8 mouse cellular contexts compared by ENCODE assay signal in the genomic region with DNA sequence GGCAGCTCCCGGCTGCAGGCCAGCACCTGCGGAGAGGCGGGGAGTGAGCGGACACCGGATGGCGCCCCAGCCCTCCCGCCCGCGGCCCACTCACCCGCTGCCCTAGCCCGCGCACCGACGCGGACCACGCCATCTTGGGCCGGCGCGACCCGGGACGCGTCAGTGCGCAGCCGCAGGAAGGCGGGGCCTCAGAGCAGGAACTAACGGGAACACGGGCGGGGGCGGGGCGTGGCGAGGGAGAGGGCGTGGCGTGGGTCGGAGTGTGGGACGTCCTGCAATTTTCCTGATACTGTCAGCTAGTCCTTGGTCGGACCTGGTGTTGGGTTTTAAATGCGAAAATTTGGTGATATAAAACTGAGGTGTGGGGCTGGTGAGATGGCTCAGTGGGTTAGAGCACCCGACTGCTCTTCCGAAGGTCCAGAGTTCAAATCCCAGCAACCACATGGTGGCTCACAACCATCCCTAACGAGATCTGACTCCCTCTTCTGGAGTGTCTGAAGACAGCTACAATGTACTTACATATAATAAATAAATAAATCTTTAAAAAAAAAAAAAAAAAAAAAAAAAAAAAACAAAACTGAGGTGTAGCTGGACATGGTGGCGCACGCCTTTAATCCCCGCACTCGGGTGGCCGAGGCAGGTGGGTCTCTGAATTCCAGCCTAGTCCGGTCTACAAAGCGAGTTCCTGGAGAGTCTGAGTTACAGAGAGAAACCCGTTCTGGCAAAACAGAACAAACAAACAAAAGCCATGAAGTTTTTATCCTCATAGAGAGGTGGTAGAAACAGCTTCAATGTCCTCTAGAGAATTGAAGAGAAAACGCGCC. TPM values are rescaled to one million over a fixed set of nuclear protein-coding genes. Genes with fewer than 3 reads are reported as not detected.
DNase-seq lines count a peak whose midpoint lies in the region; ATAC-seq and TF ChIP-seq lines count a peak whose summit lies in the region.

No protein-coding gene starts in this region.

- H3K9me3 ChIP-seq in forebrain, postnatal 0 days (ENCODE audit: low read length): no peaks in the 10 kb centered on the region
- H3K9me3 ChIP-seq in lung, embryonic 15.5 days: no peaks in the 10 kb centered on the region

- peak; percentile 98 for ATAC-seq in forebrain, postnatal 0 days
- peak; percentile 88 to 91 for ATAC-seq in hematopoietic stem cell, adult 5-6 weeks (replicated peaks in 1 of 2; ENCODE audit: insufficient read depth in 1 of 2, low FRiP score in 2 of 2, low TSS enrichment in 1 of 2, low read depth in 1 of 2, poor library complexity in 2 of 2, severe bottlenecking in 2 of 2)
- peak; percentile 96 for ATAC-seq in lung, embryonic 15.5 days (ENCODE audit: borderline replicate concordance, extremely low read depth, low FRiP score, low TSS enrichment)

- peaks cover 28% of the 10 kb centered on the region for H3K36me3 ChIP-seq in forebrain, postnatal 0 days (ENCODE audit: insufficient read depth)
- H3K36me3 ChIP-seq in lung, embryonic 15.5 days: peaks cover 17% of the 10 kb centered on the region

- H3K27ac ChIP-seq in forebrain, postnatal 0 days (ENCODE audit: low read depth, low read length): peak overlapping the region; percentile 70
- H3K27ac ChIP-seq in lung, embryonic 15.5 days: peak overlapping the region; percentile 68
- no peak overlapping the region for H3K27ac ChIP-seq in olfactory bulb, adult 2 months (ENCODE audit: insufficient read depth, low read depth, low read length)

- peak overlapping the region; percentile 81 for H3K4me2 ChIP-seq in forebrain, postnatal 0 days (ENCODE audit: low read depth)
- H3K4me2 ChIP-seq in lung, embryonic 15.5 days: peak overlapping the region; percentile 72

- H3K4me3 ChIP-seq in forebrain, postnatal 0 days (ENCODE audit: low read depth, low read length): peak overlapping the region; percentile 97
- H3K4me3 ChIP-seq in lung, embryonic 15.5 days: peak overlapping the region; percentile 87
- peak overlapping the region; percentile 91 for H3K4me3 ChIP-seq in olfactory bulb, adult 2 months (ENCODE audit: insufficient read depth, low read depth, low read length)

- peak; percentile 96 for DNase-seq in MN1 (ENCODE audit: low spot score)
- peak; percentile 84 for DNase-seq in cerebellum, adult 8-10 months
- peak; percentile 93 for DNase-seq in forebrain, postnatal 0 days
- peak; percentile 50 for DNase-seq in layer of hippocampus, adult 9-10 months (ENCODE audit: low spot score)
- DNase-seq in thymus, adult 18-20 months: peak; percentile 76

- 19% methylated on average over 49 of the region's 50 CpGs for WGBS in forebrain, postnatal 0 days
- WGBS in lung, embryonic 15.5 days: 15% methylated on average over 47 of the region's 50 CpGs
- WGBS in olfactory bulb, adult 2 months: 18% methylated on average over 49 of the region's 50 CpGs

- peak overlapping the region; percentile 91 for H3K9ac ChIP-seq in forebrain, postnatal 0 days
- peak overlapping the region; percentile 88 for H3K9ac ChIP-seq in lung, embryonic 15.5 days

- no peak for TF ChIP-seq CTCF in forebrain, postnatal 0 days (IDR thresholded peaks at IDR 0.05; ENCODE audit: low read depth)
- no peak for TF ChIP-seq CTCF in olfactory bulb, adult 2 months (IDR thresholded peaks at IDR 0.05; ENCODE audit: insufficient read depth, low read depth, low read length)

- peaks cover 6% of the 10 kb centered on the region; the same call in 1 of the 2 replicates for H3K4me1 ChIP-seq in forebrain, postnatal 0 days (ENCODE audit: insufficient read depth)
- peaks cover 14% of the 10 kb centered on the region for H3K4me1 ChIP-seq in lung, embryonic 15.5 days
- peaks cover 6% of the 10 kb centered on the region for H3K4me1 ChIP-seq in olfactory bulb, adult 2 months (ENCODE audit: control insufficient read depth, insufficient read depth, low read length)

- H3K27me3 ChIP-seq in forebrain, postnatal 0 days (ENCODE audit: insufficient read depth, low read length): no peaks in the 10 kb centered on the region
- H3K27me3 ChIP-seq in lung, embryonic 15.5 days: no peaks in the 10 kb centered on the region

- TF ChIP-seq POLR2A in olfactory bulb, adult 2 months (IDR thresholded peaks at IDR 0.05; ENCODE audit: insufficient read depth, low read depth, low read length): peak; percentile 82

RNA-seq across cellular contexts. Expression of a gene that starts 7.7 kb away (rescaled TPM):
- 83.9 and 90.7 TPM in 2 replicates for total RNA-seq in forebrain, postnatal 0 days (2014; rRNA removed)
- 226 and 284 TPM in 2 replicates for polyA plus RNA-seq in forebrain, postnatal 0 days (2015; fragmentation: Nextera tagmentation; extraction: Ambion mirVana)
- 38.8 and 39.4 TPM in 2 replicates for total RNA-seq in hematopoietic stem cell, adult 5-6 weeks (2017)
- 179 and 188 TPM in 2 replicates for polyA plus RNA-seq in lung, embryonic 15.5 days (2015; fragmentation: Nextera tagmentation; extraction: Ambion mirVana)
- polyA plus RNA-seq in olfactory bulb, adult 2 months (2012; ENCODE audit: insufficient read depth, insufficient read length, low replicate concordance, missing spikeins): not detected in 2 replicates

RNA-seq across cellular contexts. Expression of a gene that starts 54.4 kb away (rescaled TPM):
- 39.6 and 48.1 TPM in 2 replicates for total RNA-seq in forebrain, postnatal 0 days (2014; rRNA removed)
- 28.4 and 33.4 TPM in 2 replicates for polyA plus RNA-seq in forebrain, postnatal 0 days (2015; fragmentation: Nextera tagmentation; extraction: Ambion mirVana)
- 8.0 and 9.1 TPM in 2 replicates for total RNA-seq in hematopoietic stem cell, adult 5-6 weeks (2017)
- 24.6 and 24.8 TPM in 2 replicates for polyA plus RNA-seq in lung, embryonic 15.5 days (2015; fragmentation: Nextera tagmentation; extraction: Ambion mirVana)
- not detected in 2 replicates for polyA plus RNA-seq in olfactory bulb, adult 2 months (2012; ENCODE audit: insufficient read depth, insufficient read length, low replicate concordance, missing spikeins)

Comparison
In these comparisons a context has a peak if more than half of its experiments do, and no peak if none do; other contexts are left out.
1. RNA of a gene that starts 7.7 kb away (polyA plus RNA-seq): 226 to 284 TPM in forebrain, postnatal 0 days and 179 to 188 TPM in lung, embryonic 15.5 days; not detected in olfactory bulb, adult 2 months; every median in the first group is over 100 times any median in the second.
2. Peak in every context shown above with its lines, with median percentiles within 50 percentile points of each other: DNase-seq, ATAC-seq and H3K4me3 ChIP-seq.